Mouse (Mus musculus): ENCODE results near the gene Rtf1. TPM values are rescaled to one million over a fixed set of nuclear protein-coding genes. Genes with fewer than 3 reads are reported as not detected.

The Rtf1 gene
- polyA plus RNA-seq, 1 experiment from 2014 or later, result 25.3 TPM

GRCm38 (mm10) chr2:119742461-119743175 lies 67.8 kb downstream of the Rtf1 start:
- no peaks in the 10 kb centered on the region for H3K9me3 ChIP-seq (ENCODE audit: control insufficient read depth, low read length)
- DNase-seq (ENCODE audit: low spot score) (peak; percentile 72), ATAC-seq (replicated peaks; ENCODE audit: low FRiP score) (0 out of 2 replicates have a peak, but pooled peaks have one; percentile 12)
- WGBS, result 1% methylated on average over 66 of the region's 70 CpGs
- H3K27me3 ChIP-seq (replicated peaks; ENCODE audit: control insufficient read depth, insufficient read depth, low read length), result peaks cover 31% of the 10 kb centered on the region
- H3K4me2 ChIP-seq, result peak overlapping the region; percentile 100
- no peak overlapping the region for H3K27ac ChIP-seq (ENCODE audit: low read depth, low read length)
- H3K36me3 ChIP-seq (ENCODE audit: control insufficient read depth, insufficient read depth, low read length), result no peaks in the 10 kb centered on the region
- H3K9ac ChIP-seq (ENCODE audit: low read depth, low read length), result peak overlapping the region; percentile 75
- H3K4me1 ChIP-seq (replicated peaks; ENCODE audit: control insufficient read depth, insufficient read depth, low read length), result peaks cover 35% of the 10 kb centered on the region
- H3K4me3 ChIP-seq (ENCODE audit: low read depth, low read length), result peak overlapping the region; percentile 78

- 11% methylated on average over 30 of the region's 31 CpGs for WGBS
- peak overlapping the region; percentile 75 for H3K9ac ChIP-seq (ENCODE audit: low read depth, low read length)
- peak overlapping the region; percentile 100 for H3K4me2 ChIP-seq
- peaks cover 31% of the 10 kb centered on the region for H3K27me3 ChIP-seq (replicated peaks; ENCODE audit: control insufficient read depth, insufficient read depth, low read length)
- H3K4me3 ChIP-seq (ENCODE audit: low read depth, low read length), result peak overlapping the region; percentile 78
- H3K36me3 ChIP-seq (ENCODE audit: control insufficient read depth, insufficient read depth, low read length), result no peaks in the 10 kb centered on the region
- no peaks in the 10 kb centered on the region for H3K9me3 ChIP-seq (ENCODE audit: control insufficient read depth, low read length)
- peaks cover 35% of the 10 kb centered on the region for H3K4me1 ChIP-seq (replicated peaks; ENCODE audit: control insufficient read depth, insufficient read depth, low read length)
- H3K27ac ChIP-seq (ENCODE audit: low read depth, low read length), result no peak overlapping the region
- no peak for ATAC-seq (replicated peaks; ENCODE audit: low FRiP score)
- DNase-seq (ENCODE audit: low spot score), result no peak
Measured at GRCm38 (mm10) chr2:119743176-119743807, 68.4 kb downstream of the Rtf1 start.

DNA sequence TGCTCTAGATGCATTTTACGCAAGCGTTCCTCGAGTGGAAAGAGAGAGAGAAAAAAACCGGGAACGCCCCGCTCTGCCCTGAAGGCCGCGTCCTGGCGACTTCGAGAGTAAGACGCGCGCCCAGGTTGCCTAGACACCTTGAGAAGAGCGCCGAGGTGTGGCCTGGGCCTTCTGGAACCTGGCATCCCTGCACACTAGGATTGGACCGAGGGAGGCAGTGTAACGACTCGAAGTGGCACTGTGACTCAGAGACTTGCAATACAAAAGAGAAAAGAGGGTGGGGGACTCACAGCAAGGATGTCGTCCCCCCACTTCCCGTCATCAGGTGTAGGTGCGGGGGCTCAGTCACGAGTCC lies 68.9 kb downstream of the Rtf1 start:
- ATAC-seq (replicated peaks; ENCODE audit: low FRiP score), result no peak
- Histone ChIP-seq H3K27me3 (replicated peaks; ENCODE audit: control insufficient read depth, insufficient read depth, low read length) (peaks cover 31% of the 10 kb centered on the region), H3K9ac (ENCODE audit: low read depth, low read length) (peak overlapping the region; percentile 20; the same call in 1 of the 2 replicates), H3K9me3 (ENCODE audit: control insufficient read depth, low read length) (no peaks in the 10 kb centered on the region), H3K4me2 (peak overlapping the region; percentile 100), H3K4me1 (replicated peaks; ENCODE audit: control insufficient read depth, insufficient read depth, low read length) (peaks cover 35% of the 10 kb centered on the region), H3K36me3 (ENCODE audit: control insufficient read depth, insufficient read depth, low read length) (no peaks in the 10 kb centered on the region), H3K27ac (ENCODE audit: low read depth, low read length) (no peak overlapping the region; the same call in 1 of the 2 replicates), H3K4me3 (ENCODE audit: low read depth, low read length) (peak overlapping the region; percentile 78)
- WGBS, result 7% methylated on average over 22 of the region's 22 CpGs
- DNase-seq (ENCODE audit: low spot score), result no peak

- Histone ChIP-seq H3K4me3 (ENCODE audit: low read depth, low read length) (peak overlapping the region; percentile 78), H3K4me2 (peak overlapping the region; percentile 100), H3K36me3 (ENCODE audit: control insufficient read depth, insufficient read depth, low read length) (no peaks in the 10 kb centered on the region), H3K9ac (ENCODE audit: low read depth, low read length) (peak overlapping the region; percentile 46), H3K9me3 (ENCODE audit: control insufficient read depth, low read length) (no peaks in the 10 kb centered on the region), H3K27ac (ENCODE audit: low read depth, low read length) (peak overlapping the region; percentile 56), H3K4me1 (replicated peaks; ENCODE audit: control insufficient read depth, insufficient read depth, low read length) (peaks cover 35% of the 10 kb centered on the region), H3K27me3 (replicated peaks; ENCODE audit: control insufficient read depth, insufficient read depth, low read length) (peaks cover 35% of the 10 kb centered on the region)
- WGBS, result 4% methylated on average over 46 of the region's 46 CpGs
- peak; percentile 74 for DNase-seq (ENCODE audit: low spot score)
- peak; percentile 67 for ATAC-seq (replicated peaks; ENCODE audit: low FRiP score)
Measured at GRCm38 (mm10) chr2:119744163-119745111, 69.6 kb downstream of the Rtf1 start.

GRCm38 (mm10) chr2:119745281-119745680 lies 70.4 kb downstream of the Rtf1 start:
- 3% methylated on average over 1 of the region's 1 CpGs for WGBS
- H3K4me2 ChIP-seq, result peak overlapping the region; percentile 100; the same call in 1 of the 2 replicates
- H3K36me3 ChIP-seq (ENCODE audit: control insufficient read depth, insufficient read depth, low read length), result no peaks in the 10 kb centered on the region
- H3K9me3 ChIP-seq (ENCODE audit: control insufficient read depth, low read length), result no peaks in the 10 kb centered on the region
- peaks cover 35% of the 10 kb centered on the region for H3K4me1 ChIP-seq (replicated peaks; ENCODE audit: control insufficient read depth, insufficient read depth, low read length)
- peaks cover 43% of the 10 kb centered on the region for H3K27me3 ChIP-seq (replicated peaks; ENCODE audit: control insufficient read depth, insufficient read depth, low read length)
- H3K4me3 ChIP-seq (ENCODE audit: low read depth, low read length), result no peak overlapping the region
- ATAC-seq (replicated peaks; ENCODE audit: low FRiP score) (no peak), DNase-seq (ENCODE audit: low spot score) (no peak)
- no peak overlapping the region for H3K27ac ChIP-seq (ENCODE audit: low read depth, low read length)
- H3K9ac ChIP-seq (ENCODE audit: low read depth, low read length), result no peak overlapping the region

DNA sequence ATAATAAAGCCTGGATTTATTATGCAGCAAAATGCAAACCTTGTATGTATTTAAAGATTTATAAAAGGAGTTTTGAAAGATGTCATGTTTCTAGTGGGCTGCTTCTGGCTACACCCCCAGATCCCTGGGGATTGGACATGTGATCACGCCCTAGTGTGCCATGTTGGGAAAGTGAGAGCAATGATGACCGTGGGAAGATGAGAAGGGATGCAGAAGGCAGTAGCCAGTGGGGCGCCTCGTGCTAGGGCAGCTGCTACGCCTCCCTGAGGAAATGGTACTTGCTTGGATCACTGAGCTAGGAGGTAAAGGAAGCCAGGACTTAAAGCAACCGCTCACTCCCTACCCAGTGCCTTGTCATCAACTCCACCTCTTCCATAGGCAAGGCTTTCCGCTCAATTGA lies 72.7 kb downstream of the Rtf1 start:
- no peak overlapping the region for H3K9ac ChIP-seq (ENCODE audit: low read depth, low read length)
- H3K4me2 ChIP-seq, result no peak overlapping the region
- no peaks in the 10 kb centered on the region for H3K9me3 ChIP-seq (ENCODE audit: control insufficient read depth, low read length)
- H3K27me3 ChIP-seq (replicated peaks; ENCODE audit: control insufficient read depth, insufficient read depth, low read length), result peaks cover 53% of the 10 kb centered on the region
- 67% methylated on average over 7 of the region's 7 CpGs for WGBS
- no peak overlapping the region for H3K4me3 ChIP-seq (ENCODE audit: low read depth, low read length)
- ATAC-seq (replicated peaks; ENCODE audit: low FRiP score) (no peak), DNase-seq (ENCODE audit: low spot score) (no peak)
- H3K27ac ChIP-seq (ENCODE audit: low read depth, low read length), result no peak overlapping the region
- no peaks in the 10 kb centered on the region for H3K36me3 ChIP-seq (ENCODE audit: control insufficient read depth, insufficient read depth, low read length)
- H3K4me1 ChIP-seq (replicated peaks; ENCODE audit: control insufficient read depth, insufficient read depth, low read length), result peaks cover 25% of the 10 kb centered on the region

- peaks cover 8% of the 10 kb centered on the region for H3K4me1 ChIP-seq (replicated peaks; ENCODE audit: control insufficient read depth, insufficient read depth, low read length)
- peaks cover 52% of the 10 kb centered on the region for H3K27me3 ChIP-seq (replicated peaks; ENCODE audit: control insufficient read depth, insufficient read depth, low read length)
- no peak overlapping the region for H3K9ac ChIP-seq (ENCODE audit: low read depth, low read length)
- H3K36me3 ChIP-seq (ENCODE audit: control insufficient read depth, insufficient read depth, low read length), result no peaks in the 10 kb centered on the region
- DNase-seq (ENCODE audit: low spot score) (no peak), ATAC-seq (replicated peaks; ENCODE audit: low FRiP score) (no peak)
- H3K9me3 ChIP-seq (ENCODE audit: control insufficient read depth, low read length), result no peaks in the 10 kb centered on the region
- no peak overlapping the region for H3K4me2 ChIP-seq
- H3K27ac ChIP-seq (ENCODE audit: low read depth, low read length), result no peak overlapping the region
- H3K4me3 ChIP-seq (ENCODE audit: low read depth, low read length), result no peak overlapping the region
- 66% methylated on average over 13 of the region's 13 CpGs for WGBS
Measured at GRCm38 (mm10) chr2:119749260-119749659, 74.4 kb downstream of the Rtf1 start.

- peak overlapping the region; percentile 48 for H3K9ac ChIP-seq (ENCODE audit: low read depth, low read length)
- H3K36me3 ChIP-seq (ENCODE audit: control insufficient read depth, insufficient read depth, low read length), result no peaks in the 10 kb centered on the region
- 5% methylated on average over 27 of the region's 31 CpGs for WGBS
- H3K9me3 ChIP-seq (ENCODE audit: control insufficient read depth, low read length), result no peaks in the 10 kb centered on the region
- no peak overlapping the region for H3K27ac ChIP-seq (ENCODE audit: low read depth, low read length)
- H3K27me3 ChIP-seq (replicated peaks; ENCODE audit: control insufficient read depth, insufficient read depth, low read length), result peaks cover 82% of the 10 kb centered on the region
- ATAC-seq (replicated peaks; ENCODE audit: low FRiP score), result no peak
- peak; percentile 59 for DNase-seq (ENCODE audit: low spot score)
- H3K4me3 ChIP-seq (ENCODE audit: low read depth, low read length), result peak overlapping the region; percentile 66
- peaks cover 8% of the 10 kb centered on the region for H3K4me1 ChIP-seq (replicated peaks; ENCODE audit: control insufficient read depth, insufficient read depth, low read length)
- peak overlapping the region; percentile 99 for H3K4me2 ChIP-seq
Measured at GRCm38 (mm10) chr2:119757601-119758100, 82.8 kb downstream of the Rtf1 start.
